Mouse (Mus musculus) neural tube, embryonic 15.5 days (tissue): ENCODE data around the gene Tstd1. TPM values are rescaled to one million over a fixed set of nuclear protein-coding genes. Genes with fewer than 3 reads are reported as not detected.
A peak's percentile ranks its signal among the peaks of the same experiment; 100 is the strongest.

ENCODE experiments used
- ATAC-seq: fragments of 200-750 bp; cut with Nextera tagmentation; 2 replicates; pipeline ENCODE4 v1.8.0; 2017; ENCODE audit warnings: mild to moderate bottlenecking, moderate TSS enrichment, moderate library complexity; ENCODE audit not compliant: low FRiP score
- H3K27ac ChIP-seq: fragments of 300-500 bp; sonication (generic); replicated peaks from 2 replicates; pipeline ENCODE4 v1.5.1; 2015; ENCODE audit warnings: mild to moderate bottlenecking, inconsistent platforms
- H3K27me3 ChIP-seq: fragments of 300-500 bp; sonication (generic); replicated peaks from 2 replicates; pipeline ENCODE4 v1.6.1; 2015; ENCODE audit warnings: inconsistent platforms
- H3K36me3 ChIP-seq: fragments of 300-500 bp; sonication (generic); 2 replicates; pipeline ENCODE4 v1.6.1; 2015; ENCODE audit warnings: inconsistent platforms
- H3K4me1 ChIP-seq: fragments of 300-500 bp; sonication (generic); 2 replicates; pipeline ENCODE4 v1.6.1; 2015; ENCODE audit warnings: inconsistent platforms
- H3K4me2 ChIP-seq: fragments of 300-500 bp; sonication (generic); 2 replicates; pipeline ENCODE4 v1.6.1; 2015; ENCODE audit warnings: inconsistent platforms, mild to moderate bottlenecking, moderate library complexity
- H3K4me3 ChIP-seq: fragments of 300-500 bp; sonication (generic); replicated peaks from 2 replicates; pipeline ENCODE4 v1.5.1; 2015; ENCODE audit warnings: mild to moderate bottlenecking, inconsistent platforms
- H3K9ac ChIP-seq: fragments of 300-500 bp; sonication (generic); replicated peaks from 2 replicates; pipeline ENCODE4 v1.6.1; 2015; ENCODE audit warnings: mild to moderate bottlenecking, inconsistent platforms
- H3K9me3 ChIP-seq: fragments of 300-500 bp; sonication (generic); replicated peaks from 2 replicates; pipeline ENCODE4 v1.6.1; 2016; ENCODE audit warnings: inconsistent platforms
- WGBS: fragments of 180-500 bp; shearing (Covaris S2); methylation state at CpG from one replicate; pipeline ENCODE4 v1.1.7; 2015; ENCODE audit warnings: mixed read lengths; 5-methylcytosine and 5-hydroxymethylcytosine counted together
- polyA plus RNA-seq: library from polyadenylated mRNA; unstranded; fragments of >200 nt; fragmentation: Nextera tagmentation; extraction: Ambion mirVana; gene quantifications from 2 replicates; pipeline ENCODE4 v1.2.1, GENCODE M21; 2015

Tstd1 gene
- 4.9 and 6.2 TPM in 2 replicates for polyA plus RNA-seq

GRCm38 (mm10) chr1:171418660-171419059, at the start of gene Tstd1:
Tstd1 (plus strand) TSS chr1:171418872.
- ATAC-seq: peak; percentile 18; the same call in 1 of the 2 replicates
- H3K9me3 ChIP-seq: no peaks in the 10 kb centered on the region
- peaks cover 59% of the 10 kb centered on the region for H3K36me3 ChIP-seq
- no peak within 1 kb of the TSS for H3K4me2 ChIP-seq
- H3K27me3 ChIP-seq: no peaks in the 10 kb centered on the region
- peaks cover 12% of the 10 kb centered on the region for H3K4me1 ChIP-seq
- 91% methylated on average over 5 of the region's 5 CpGs for WGBS
- H3K4me3 ChIP-seq: no peak within 1 kb of the TSS
- no peak within 1 kb of the TSS for H3K9ac ChIP-seq
- no peak within 1 kb of the TSS; the same call in none of the 2 replicates for H3K27ac ChIP-seq

- no peak within 1 kb of the TSS for H3K27ac ChIP-seq
- no peak within 1 kb of the TSS for H3K4me3 ChIP-seq
- H3K36me3 ChIP-seq: no peaks in the 10 kb centered on the region
- no peak within 1 kb of the TSS for H3K9ac ChIP-seq
- no peaks in the 10 kb centered on the region for H3K4me1 ChIP-seq
- H3K9me3 ChIP-seq: no peaks in the 10 kb centered on the region
- H3K27me3 ChIP-seq: peaks cover 3% of the 10 kb centered on the region; the same call in 1 of the 2 replicates
- 45% methylated on average over 20 of the region's 20 CpGs for WGBS
- ATAC-seq: no peak
- no peak within 1 kb of the TSS for H3K4me2 ChIP-seq
Measured at GRCm38 (mm10) chr1:171369845-171370556, 48.7 kb upstream of the Tstd1 start, which contains the start of gene Nectin4. Nectin4 (plus strand) TSS chr1:171370099.

- Histone ChIP-seq H3K4me2 (no peak overlapping the region), H3K9me3 (no peaks in the 10 kb centered on the region), H3K4me3 (no peak overlapping the region), H3K27ac (no peak overlapping the region), H3K4me1 (no peaks in the 10 kb centered on the region), H3K9ac (no peak overlapping the region), H3K36me3 (no peaks in the 10 kb centered on the region), H3K27me3 (peaks cover 3% of the 10 kb centered on the region; the same call in 1 of the 2 replicates)
- no peak for ATAC-seq
- WGBS: 66% methylated on average over 3 of the region's 3 CpGs
Measured at GRCm38 (mm10) chr1:171372880-171373279, 45.8 kb upstream of the Tstd1 start.

DNA sequence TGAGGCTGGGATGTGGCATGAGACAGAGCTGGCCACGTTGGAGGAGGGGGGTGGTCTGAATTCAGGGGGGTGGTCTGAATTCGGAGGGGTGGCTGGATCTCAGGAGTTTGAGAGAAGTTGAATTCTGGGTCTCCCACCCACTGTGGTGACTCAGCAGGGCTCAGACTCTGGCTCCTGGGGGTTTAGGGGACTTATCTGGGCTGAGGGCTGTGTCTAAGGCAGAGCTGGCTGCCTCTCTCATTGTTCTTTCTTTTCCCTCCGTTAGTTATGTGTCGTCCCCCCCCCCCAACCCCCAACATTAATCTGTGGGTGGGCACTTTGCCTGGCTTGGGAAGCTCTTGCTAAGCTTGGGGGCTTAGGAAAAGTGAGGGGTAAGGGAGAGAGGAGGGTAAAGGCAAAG, 44.7 kb upstream of the Tstd1 start:
- H3K9me3 ChIP-seq: no peaks in the 10 kb centered on the region
- 3% methylated on average over 4 of the region's 4 CpGs for WGBS
- H3K4me3 ChIP-seq: no peak overlapping the region
- H3K4me1 ChIP-seq: no peaks in the 10 kb centered on the region
- no peak overlapping the region for H3K4me2 ChIP-seq
- no peak overlapping the region for H3K27ac ChIP-seq
- no peak overlapping the region for H3K9ac ChIP-seq
- no peak; the same call in 1 of the 2 replicates for ATAC-seq
- peaks cover 3% of the 10 kb centered on the region; the same call in 1 of the 2 replicates for H3K27me3 ChIP-seq
- H3K36me3 ChIP-seq: no peaks in the 10 kb centered on the region

DNA sequence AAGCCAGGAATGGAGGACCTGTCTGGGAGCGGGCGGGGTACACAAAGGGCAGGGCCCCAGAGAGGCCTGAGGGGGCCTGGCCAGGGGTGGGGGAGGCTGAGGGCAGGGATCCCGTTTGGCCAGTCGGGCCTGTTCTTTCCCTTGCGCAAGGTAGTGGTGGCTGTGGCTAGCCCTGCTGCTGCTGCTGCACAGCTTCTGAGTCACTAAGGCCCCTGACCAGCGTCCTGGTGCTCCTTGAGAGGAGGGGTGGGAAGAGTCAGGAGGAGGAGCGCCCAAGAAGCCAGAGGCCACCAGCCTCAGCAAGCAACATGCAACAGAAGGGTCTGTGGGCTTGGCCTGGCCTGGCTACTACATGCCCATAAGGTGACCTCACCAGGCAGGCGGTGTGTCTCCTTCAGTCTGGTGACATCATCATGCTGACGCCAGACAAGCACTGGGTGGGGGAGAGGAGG, 43.0 kb upstream of the Tstd1 start:
- H3K4me2 ChIP-seq: no peak overlapping the region
- ATAC-seq: no peak
- no peak overlapping the region for H3K27ac ChIP-seq
- WGBS: 50% methylated on average over 9 of the region's 9 CpGs
- H3K9ac ChIP-seq: no peak overlapping the region
- H3K4me1 ChIP-seq: peaks cover 10% of the 10 kb centered on the region
- no peaks in the 10 kb centered on the region for H3K9me3 ChIP-seq
- no peak overlapping the region for H3K4me3 ChIP-seq
- H3K27me3 ChIP-seq: no peaks in the 10 kb centered on the region
- no peaks in the 10 kb centered on the region for H3K36me3 ChIP-seq

- H3K36me3 ChIP-seq: no peaks in the 10 kb centered on the region
- ATAC-seq: no peak
- H3K27ac ChIP-seq: no peak overlapping the region
- WGBS: 92% methylated on average over 6 of the region's 6 CpGs
- H3K4me1 ChIP-seq: peaks cover 13% of the 10 kb centered on the region
- no peak overlapping the region for H3K9ac ChIP-seq
- no peaks in the 10 kb centered on the region for H3K9me3 ChIP-seq
- no peak overlapping the region for H3K4me3 ChIP-seq
- 0 out of 2 replicates have a peak, but pooled peaks cover 3% of the 10 kb centered on the region for H3K27me3 ChIP-seq
- no peak overlapping the region for H3K4me2 ChIP-seq
Measured at GRCm38 (mm10) chr1:171378298-171378697, 40.4 kb upstream of the Tstd1 start.

- H3K4me2 ChIP-seq: peak overlapping the region; percentile 62
- no peaks in the 10 kb centered on the region for H3K36me3 ChIP-seq
- H3K9me3 ChIP-seq: no peaks in the 10 kb centered on the region
- 3% methylated on average over 31 of the region's 31 CpGs for WGBS
- H3K27me3 ChIP-seq: 0 out of 2 replicates have a peak, but pooled peaks cover 3% of the 10 kb centered on the region
- H3K4me1 ChIP-seq: peaks cover 13% of the 10 kb centered on the region
- peak overlapping the region; percentile 45 for H3K9ac ChIP-seq
- H3K27ac ChIP-seq: peak overlapping the region; percentile 45; the same call in 1 of the 2 replicates
- peak; percentile 78 for ATAC-seq
- H3K4me3 ChIP-seq: peak overlapping the region; percentile 39
Measured at GRCm38 (mm10) chr1:171379935-171380599, 38.6 kb upstream of the Tstd1 start.

GRCm38 (mm10) chr1:171382096-171382620, 36.5 kb upstream of the Tstd1 start:
- H3K36me3 ChIP-seq: no peaks in the 10 kb centered on the region
- H3K9ac ChIP-seq: no peak overlapping the region
- no peaks in the 10 kb centered on the region for H3K9me3 ChIP-seq
- H3K4me3 ChIP-seq: no peak overlapping the region
- H3K27ac ChIP-seq: no peak overlapping the region
- H3K4me2 ChIP-seq: no peak overlapping the region
- 0 out of 2 replicates have a peak, but pooled peaks cover 3% of the 10 kb centered on the region for H3K27me3 ChIP-seq
- WGBS: 79% methylated on average over 11 of the region's 11 CpGs
- no peak for ATAC-seq
- H3K4me1 ChIP-seq: peaks cover 13% of the 10 kb centered on the region

DNA sequence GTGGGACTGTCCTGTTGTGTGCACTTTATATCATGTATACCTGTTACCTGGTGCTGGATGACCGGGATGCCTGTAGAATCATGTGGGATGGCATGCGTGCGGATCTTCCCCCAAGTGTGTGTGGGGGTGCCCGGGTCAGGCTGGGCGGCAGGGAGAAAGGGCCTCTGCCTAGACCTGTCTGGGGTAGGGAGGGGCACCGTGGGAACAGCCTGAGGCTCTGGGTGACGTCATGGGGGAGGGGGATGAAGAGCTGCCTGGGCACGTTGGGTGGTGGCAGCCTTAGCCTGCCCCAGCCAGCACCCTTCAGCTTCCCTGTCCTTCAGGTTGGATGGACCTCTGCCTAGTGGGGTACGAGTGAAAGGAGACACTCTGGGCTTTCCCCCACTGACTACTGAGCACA, 34.3 kb upstream of the Tstd1 start:
- peaks cover 13% of the 10 kb centered on the region for H3K4me1 ChIP-seq
- H3K27me3 ChIP-seq: 0 out of 2 replicates have a peak, but pooled peaks cover 3% of the 10 kb centered on the region
- H3K9ac ChIP-seq: no peak overlapping the region
- H3K4me2 ChIP-seq: no peak overlapping the region
- no peaks in the 10 kb centered on the region for H3K36me3 ChIP-seq
- ATAC-seq: no peak
- no peaks in the 10 kb centered on the region for H3K9me3 ChIP-seq
- 79% methylated on average over 9 of the region's 9 CpGs for WGBS
- no peak overlapping the region for H3K27ac ChIP-seq
- H3K4me3 ChIP-seq: no peak overlapping the region

GRCm38 (mm10) chr1:171385171-171385570, 33.5 kb upstream of the Tstd1 start:
- Histone ChIP-seq H3K4me2 (no peak overlapping the region), H3K36me3 (no peaks in the 10 kb centered on the region), H3K4me1 (peaks cover 6% of the 10 kb centered on the region), H3K27me3 (0 out of 2 replicates have a peak, but pooled peaks cover 3% of the 10 kb centered on the region), H3K9ac (no peak overlapping the region), H3K9me3 (no peaks in the 10 kb centered on the region), H3K4me3 (no peak overlapping the region), H3K27ac (no peak overlapping the region)
- ATAC-seq: no peak
- 74% methylated on average over 9 of the region's 9 CpGs for WGBS

DNA sequence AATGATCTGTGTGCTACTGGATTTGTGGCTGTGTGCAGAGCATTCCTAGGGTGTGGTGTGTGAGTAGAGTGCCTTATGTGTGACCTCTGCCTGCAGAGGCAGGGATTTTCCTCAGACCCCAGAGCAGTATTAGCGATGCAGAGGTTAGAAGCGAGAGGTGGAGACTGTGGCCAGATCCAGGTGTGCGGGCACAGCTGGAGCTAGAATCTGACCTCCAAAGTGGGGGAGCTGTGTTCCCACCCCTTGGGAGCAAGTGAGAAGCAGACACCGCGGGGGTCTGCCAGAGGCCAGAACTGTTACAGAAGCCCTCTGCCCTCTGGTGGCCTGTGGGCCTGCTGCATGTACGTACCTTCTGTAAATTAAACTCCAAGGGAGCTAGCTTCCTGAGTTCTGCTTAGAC, 31.6 kb upstream of the Tstd1 start:
- Histone ChIP-seq H3K9me3 (no peaks in the 10 kb centered on the region), H3K4me3 (no peak overlapping the region), H3K36me3 (no peaks in the 10 kb centered on the region), H3K9ac (no peak overlapping the region), H3K27ac (no peak overlapping the region), H3K4me2 (no peak overlapping the region), H3K4me1 (0 out of 2 replicates have a peak, but pooled peaks cover 3% of the 10 kb centered on the region), H3K27me3 (no peaks in the 10 kb centered on the region)
- 22% methylated on average over 6 of the region's 6 CpGs for WGBS
- no peak for ATAC-seq
